Mouse (Mus musculus) gastrocnemius, postnatal 10 days (tissue): ENCODE results near the gene Ric8a. TPM values are rescaled to one million over a fixed set of nuclear protein-coding genes. Genes with fewer than 3 reads are reported as not detected.

Experiments
- DNase-seq: peaks from one replicate; pipeline ENCODE4 v3.0.0; 2021; ENCODE audit warnings: mixed read lengths
- total RNA-seq, 2 experiments: library from RNA; stranded (reverse); gene quantifications; 2 replicates each; pipeline ENCODE4 v1.2.3; 2021

Gene Ric8a
- total RNA-seq, 2 experiments from 2014 or later = 19.4 to 27.7 TPM

DNA sequence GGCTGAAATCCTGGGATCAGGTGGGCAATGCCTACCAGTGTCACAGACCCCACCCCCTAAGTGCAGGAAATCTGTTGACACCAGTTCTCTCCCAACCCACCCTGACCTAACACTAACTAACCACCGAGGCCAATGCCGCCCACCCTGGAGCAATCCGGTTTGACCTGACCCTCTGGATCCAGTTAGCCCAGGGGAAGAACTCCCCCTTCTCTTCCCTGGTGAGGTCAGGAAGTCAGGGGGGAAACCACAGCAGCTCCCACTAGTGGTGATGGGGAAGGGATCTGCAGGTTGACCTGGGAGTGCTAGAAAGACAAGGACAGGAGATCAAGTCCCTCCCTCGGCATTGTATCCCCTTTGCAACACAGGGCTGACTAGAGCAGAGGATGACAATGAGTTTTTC, 11.1 kb upstream of the Ric8a start:
- no peak for DNase-seq

DNA sequence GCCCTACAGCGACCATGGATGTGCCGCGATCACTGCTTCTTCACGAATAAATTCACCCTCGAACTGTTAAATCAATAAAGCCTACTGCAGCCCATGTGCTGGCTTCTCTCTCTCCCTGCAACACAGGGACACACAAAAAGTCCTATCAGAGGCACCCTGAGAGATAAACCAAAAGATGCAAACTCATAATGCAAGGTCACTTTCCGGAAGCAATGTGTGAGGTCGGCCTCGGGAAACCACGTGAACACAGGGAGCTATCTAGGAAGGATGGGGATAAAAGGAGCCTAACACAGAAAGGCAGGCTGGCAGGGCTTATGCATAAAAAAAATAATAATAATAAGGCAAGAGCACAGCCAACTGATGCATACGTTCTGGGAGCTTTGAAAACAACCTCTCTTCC, 10.1 kb upstream of the Ric8a start:
- DNase-seq = no peak

DNA sequence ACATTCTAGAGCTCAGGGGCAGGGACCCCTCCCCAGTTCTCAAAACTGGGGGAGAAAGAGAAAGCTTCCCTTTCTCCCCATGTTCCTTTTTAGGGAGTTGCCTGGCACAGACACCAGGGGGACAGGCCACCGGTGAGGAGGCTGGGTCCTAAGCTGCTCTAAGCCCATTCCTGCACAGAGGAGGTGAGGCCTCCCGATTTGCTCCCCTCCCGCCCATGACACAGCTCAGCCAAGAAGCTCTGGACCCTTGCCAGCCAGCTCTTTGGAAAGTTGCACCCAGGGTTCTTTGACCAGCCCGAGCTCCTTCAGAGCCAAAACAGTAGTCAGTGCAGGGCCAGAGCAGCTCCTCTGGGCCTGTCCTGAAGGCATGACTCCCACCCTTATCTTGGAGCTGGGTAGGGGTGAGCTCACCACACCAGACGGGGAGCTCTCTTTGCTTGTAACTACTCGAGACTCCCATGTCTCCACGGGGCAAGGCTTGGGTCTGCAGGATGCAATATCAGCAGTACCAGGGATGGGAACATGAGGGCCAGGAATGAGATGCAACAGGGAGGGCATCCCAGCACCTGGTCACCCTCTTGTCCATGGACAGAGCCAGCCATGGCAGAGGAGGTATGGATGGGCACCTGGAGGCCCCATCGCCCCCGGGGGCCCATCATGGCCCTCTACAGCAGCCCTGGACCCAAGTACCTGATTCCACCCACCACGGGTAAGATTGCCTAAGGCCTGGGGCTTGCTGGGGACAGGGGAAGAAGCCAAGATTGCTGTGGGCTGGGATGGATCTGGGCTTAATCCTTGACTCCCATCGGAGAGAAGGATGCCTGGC, 8.8 kb upstream of the Ric8a start, which contains the start of gene Odf3:
Gene Odf3, plus strand, starts transcription at position 51 of the 826 bp plus-strand sequence.
- DNase-seq = no peak

DNA sequence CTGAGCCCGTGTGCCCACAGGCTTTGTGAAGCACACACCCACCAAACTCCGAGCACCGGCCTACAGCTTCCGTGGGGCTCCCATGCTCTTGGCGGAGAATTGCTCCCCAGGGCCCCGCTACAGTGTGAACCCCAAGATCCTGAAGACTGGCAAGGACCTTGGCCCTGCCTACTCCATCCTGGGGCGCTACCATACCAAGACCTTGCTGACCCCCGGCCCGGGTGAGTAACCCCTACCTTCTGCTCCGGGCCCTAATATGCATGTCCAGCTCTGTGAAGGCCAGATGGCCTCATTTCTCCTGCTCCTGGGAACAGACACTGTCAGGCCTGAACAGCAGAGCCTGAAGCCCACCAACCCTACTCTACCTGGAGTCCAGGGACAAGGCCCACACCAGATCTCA, 8.2 kb upstream of the Ric8a start:
- no peak for DNase-seq

DNA sequence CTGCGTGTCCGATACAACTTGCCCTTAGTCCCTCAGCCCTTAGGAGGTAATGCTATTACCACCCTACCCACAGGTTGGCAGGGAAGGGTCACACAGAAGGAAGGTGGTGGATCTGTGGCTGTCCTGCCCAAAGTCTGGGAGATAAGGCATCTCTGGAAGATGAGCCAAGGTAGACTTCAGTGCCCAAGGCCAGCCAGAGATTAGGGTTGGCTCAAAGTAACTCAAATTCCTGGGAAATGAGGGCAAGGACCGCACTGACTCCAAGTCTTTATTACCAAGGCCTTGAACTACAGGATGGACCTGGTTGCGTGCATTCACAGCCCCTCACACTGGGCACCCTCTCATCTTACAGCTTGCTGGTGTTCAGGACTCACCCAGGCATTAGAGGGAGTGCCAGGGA, 4.8 kb upstream of the Ric8a start:
- DNase-seq = no peak

DNA sequence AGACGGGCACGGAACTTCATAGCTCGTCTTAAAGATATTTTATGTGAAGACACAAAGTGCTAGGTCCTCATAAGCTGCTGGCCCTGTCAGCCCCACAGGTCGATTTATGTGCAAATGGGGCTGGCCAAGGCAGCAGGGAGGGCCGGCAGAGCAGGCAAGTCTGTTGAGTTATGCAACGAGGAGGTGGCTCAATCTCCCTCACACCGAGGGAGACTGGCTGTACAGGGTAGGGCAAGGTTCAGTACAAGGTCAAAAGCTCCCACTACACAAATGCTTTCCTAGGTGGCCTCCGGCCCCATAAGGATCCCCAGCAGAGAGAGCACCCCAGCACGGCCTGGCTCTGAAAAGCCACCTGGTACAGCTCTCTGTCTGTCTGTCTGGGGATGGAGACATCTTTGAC, 3.4 kb upstream of the Ric8a start:
- no peak for DNase-seq

DNA sequence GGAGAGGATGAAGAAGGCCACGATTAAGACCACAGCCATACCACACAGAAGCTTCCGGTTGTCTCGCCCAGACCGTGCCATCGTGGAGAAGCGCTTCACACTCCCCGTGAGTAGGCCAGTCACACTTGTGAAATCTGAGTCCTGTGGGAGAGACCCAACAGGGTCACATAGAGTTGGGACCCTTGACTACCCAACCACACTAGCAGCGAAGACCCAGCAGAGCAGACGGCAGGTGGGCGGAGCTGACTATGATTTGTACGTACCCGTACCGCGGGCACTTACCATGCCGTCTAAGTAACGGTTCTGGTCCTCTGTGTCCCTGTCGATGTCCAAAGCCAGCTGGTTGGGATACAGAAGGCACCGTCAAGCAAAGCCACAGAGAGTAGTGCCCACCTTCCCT, 2.3 kb upstream of the Ric8a start:
- DNase-seq = no peak

DNA sequence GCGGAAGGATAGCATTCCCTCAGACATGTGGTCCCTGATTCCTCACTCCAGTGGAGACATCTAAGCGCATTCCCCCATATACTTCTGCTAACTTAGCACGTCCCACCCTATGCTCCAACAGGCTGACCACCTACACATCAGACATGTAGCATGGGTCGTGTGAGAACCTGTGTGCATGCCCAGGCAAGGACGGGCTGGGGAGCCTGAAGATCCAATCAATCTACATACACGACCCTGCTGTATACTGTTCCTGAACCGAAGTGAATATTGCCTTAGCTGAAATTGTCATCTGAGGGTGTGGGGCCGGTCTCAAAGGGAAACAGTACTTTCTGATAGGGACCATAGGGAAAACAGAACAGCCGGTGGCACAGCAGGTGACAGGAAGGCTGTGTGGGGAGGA, 1.6 kb upstream of the Ric8a start:
- DNase-seq = no peak

DNA sequence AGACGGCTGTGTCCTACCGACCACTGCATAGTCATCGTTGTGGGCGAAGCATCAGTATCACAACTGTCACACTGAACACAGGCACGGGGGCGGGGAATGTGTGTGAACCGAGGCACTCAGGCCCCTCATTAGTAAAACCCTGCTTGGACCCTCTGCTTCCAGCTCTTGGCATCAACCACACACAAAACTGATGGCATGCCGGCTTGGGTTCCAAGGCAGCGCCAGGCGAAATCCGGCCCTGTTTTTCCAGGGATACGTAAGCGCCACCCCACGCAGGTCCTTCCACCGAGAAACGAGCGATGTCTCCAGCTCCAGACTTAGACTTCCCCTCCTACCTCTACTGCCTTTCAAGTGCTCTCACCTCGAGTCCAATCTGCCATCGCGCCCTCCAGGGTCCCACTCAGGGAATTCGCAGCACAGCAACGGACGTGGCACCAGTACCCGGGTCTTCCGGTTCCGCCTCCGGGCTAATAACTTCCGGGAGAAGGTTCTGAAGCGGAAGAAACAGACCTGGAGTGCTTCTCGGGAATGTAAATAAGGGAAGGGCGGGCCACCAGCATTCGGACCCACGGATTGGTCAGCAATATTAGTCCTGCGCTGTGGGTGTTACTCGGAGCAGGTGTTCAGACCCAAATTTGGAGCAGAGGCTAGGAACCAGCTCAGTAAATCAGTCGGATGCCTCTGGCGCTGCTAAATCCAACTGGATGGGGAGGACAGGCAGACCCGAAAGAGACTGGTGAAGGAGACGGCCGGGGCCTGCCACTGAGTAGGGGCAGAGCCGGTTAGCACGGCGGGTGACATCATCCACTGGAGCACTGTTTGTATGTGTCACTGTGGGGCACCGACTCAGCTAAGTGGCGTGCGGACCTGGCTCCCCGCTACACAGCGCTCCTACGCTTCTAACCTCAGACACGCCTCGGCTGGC, 635 bp upstream of the Ric8a start, which contains the start of gene Gm45785:
Gene Gm45785, minus strand, starts transcription at position 472 of the 925 bp plus-strand sequence.
- peak; percentile 71 for DNase-seq

DNA sequence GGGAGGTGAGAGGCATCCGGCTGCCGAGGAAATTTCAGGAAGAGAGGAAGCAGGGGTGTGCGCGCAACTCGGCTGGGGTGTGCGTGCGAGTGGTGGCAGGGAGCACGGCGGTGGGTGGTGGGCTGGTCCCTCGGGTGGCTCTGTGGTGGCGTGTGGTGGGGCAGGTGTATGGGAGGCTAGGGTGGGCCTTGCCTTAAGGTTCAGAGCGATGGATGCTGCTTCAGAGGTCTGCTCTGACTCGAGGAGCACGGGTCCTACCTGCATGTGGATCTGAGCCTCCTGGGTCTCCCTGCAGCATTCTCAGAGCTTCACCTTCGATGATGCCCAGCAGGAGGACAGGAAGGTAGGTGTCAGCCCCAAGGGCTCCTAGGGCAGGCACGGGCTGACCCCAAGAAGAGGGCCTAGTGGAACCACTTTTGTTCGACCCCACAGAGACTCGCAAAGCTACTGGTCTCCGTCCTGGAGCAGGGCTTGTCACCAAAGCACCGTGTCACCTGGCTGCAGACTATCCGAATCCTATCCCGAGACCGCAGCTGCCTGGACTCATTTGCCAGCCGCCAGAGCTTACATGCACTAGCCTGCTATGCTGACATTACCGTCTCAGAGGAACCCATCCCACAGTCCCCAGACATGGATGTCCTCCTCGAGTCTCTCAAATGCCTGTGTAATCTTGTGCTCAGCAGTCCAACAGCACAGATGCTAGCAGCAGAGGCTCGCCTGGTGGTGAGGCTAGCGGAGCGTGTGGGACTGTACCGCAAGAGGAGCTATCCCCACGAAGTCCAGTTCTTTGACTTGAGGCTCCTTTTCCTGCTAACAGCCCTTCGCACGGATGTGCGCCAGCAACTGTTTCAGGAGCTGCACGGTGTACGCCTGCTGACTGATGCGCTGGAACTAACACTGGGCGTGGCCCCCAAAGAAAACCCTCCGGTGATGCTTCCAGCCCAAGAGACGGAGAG, 1.1 kb downstream of the Ric8a start, which contains the start of gene Bet1l:
Gene Bet1l, minus strand, starts transcription at position 28 of the 956 bp plus-strand sequence.
- no peak for DNase-seq

DNA sequence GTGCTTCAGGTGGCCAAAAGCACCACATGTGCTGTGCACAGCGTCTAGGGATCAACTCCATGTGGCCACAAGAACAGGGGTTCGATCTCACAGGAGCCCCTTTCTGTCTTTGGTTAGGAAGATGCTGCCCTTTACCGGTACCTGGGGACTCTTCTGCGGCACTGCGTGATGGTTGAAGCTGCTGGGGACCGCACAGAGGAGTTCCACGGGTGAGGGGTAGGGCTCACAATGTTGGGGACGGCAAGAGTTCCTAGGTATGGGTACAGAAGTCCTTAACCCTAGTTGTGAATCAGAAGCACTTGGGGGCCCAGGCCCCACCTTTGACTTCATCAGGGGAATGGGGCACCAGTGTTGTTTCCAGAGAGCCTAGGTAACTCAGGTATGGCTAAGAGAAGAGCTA, 2.0 kb downstream of the Ric8a start:
- DNase-seq = no peak

DNA sequence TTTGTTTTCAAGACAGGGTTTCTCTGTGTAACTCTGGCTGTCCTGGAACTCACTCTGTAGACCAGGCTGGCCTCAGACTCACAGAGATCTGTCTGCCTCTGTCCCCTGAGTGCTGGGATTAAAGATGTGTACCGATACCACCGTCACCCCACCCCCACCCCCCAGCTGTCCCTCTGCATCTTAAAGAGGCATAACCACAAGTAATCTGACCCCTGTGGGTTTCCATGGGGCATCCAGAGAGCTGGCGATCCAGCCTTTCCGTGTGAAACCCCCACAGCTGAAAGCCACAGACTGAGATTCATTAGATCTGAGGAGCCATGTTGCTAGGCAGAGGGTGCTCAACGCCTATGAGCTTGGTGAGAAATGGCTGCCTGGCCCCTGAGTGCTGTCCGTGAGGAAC, 3.2 kb downstream of the Ric8a start:
- no peak for DNase-seq

DNA sequence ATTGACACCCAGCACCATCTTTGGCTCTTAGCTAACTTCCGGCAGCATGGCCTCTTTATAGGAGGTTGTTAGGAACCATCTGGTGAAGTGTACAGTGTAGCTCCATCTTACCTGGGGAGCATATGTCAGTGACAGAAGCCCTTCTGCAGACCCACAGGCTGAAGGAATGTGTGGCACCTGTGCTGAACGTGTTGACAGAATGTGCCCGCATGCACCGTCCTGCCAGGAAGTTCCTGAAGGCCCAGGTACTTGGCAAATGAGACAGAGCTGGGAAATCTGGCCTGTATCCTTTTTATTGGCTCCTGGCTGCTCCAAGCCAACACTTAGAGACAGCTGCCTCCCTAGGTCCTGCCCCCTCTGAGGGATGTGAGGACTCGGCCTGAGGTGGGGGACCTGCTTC, 4.0 kb downstream of the Ric8a start:
- DNase-seq = no peak

DNA sequence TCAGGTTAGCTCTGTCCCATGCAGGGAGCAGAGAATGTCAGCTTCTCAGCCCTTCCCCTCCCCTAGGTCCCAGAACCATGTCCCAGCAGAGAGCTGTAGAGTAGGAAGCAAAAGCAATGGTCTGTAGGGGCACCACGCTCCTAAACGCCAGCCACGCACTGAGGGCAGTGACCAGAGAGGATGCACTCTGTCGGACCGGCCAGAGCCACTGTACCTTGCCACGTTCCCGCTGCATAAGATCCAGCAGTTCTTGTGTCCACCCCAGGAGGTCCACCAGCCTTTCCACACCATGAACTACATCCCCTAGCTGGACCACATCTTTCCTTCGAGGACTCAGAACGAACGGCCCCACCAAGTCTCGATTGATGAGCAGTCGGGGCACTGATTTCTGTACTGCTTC, 8.0 kb downstream of the Ric8a start:
- DNase-seq = no peak

DNA sequence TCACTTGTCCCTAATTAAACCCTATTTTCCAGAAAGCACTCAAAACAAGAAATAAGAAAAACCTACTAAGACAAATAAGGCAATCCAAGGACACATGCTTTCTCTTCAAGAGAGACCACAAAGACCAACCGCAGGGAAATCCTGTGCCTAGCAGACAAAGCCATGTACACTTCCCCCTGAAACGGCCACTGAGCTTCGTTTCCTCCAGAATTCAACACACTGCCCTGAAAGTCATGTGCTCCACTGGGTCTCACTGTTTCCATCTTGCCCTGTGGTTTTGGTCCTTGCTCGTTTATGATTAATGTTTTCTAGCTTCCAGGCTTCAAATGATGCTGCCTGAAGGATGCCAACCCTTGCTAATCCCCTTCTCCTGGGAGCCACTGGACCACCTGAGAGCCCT, 17.5 kb downstream of the Ric8a start:
- DNase-seq = no peak

DNA sequence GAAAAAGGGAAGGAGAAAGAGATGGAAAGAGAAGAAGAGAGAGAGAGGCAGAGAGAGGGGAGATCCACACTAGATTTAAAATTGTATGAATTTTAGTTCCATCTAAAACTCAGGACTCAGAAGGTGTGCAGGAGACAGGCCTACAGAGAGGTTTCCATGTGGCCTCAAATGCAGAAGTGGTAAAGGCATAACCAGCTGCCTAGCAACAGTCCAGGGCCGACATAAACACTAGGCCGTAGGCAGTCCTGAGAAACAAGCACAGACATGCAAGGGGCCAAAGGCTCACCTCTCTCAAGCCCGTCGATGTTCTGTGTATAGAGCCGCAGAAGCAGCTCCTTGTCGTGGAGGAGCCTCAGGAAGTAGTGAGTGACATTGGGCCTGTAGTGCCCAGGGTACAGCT, 20.6 kb downstream of the Ric8a start:
- DNase-seq = no peak

DNA sequence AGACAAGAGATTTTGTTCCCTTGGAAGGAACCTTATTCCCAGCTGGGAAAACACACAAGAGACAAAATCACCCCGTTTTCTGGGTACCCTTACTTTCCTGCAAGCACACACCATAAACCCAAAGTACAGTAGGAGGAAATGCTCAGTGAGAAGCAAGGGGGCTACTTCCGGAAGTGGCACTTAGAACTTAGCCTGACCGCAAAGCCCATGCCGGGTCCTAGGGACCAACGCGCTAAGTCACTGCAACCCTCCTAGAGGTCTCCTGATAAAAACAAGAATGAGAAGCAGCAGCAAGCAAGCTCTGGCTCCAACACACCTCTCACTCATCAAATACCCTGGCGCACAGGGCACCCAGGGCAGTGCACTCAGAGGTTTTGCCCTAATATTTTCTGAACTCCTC, 22.6 kb downstream of the Ric8a start:
- DNase-seq = no peak

DNA sequence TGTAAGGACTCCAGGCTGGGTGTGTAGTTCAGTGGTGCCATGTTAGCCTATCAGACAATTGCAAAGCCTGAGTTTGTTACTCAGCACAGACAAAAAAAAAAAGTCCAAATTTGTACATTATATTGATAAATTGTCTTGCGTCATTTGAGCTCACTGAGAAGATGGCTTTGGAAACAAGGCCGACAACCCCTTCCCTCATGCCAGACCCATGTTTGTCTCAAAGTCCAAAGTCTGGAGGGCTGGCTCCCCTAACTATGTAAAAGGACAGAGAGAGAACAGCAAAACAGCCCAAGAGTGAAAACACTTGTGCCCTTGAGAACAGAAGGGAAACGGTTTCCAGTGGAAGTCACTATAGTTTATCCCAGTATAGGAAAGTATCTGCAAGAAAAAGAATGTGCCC, 23.7 kb downstream of the Ric8a start:
- no peak for DNase-seq

DNA sequence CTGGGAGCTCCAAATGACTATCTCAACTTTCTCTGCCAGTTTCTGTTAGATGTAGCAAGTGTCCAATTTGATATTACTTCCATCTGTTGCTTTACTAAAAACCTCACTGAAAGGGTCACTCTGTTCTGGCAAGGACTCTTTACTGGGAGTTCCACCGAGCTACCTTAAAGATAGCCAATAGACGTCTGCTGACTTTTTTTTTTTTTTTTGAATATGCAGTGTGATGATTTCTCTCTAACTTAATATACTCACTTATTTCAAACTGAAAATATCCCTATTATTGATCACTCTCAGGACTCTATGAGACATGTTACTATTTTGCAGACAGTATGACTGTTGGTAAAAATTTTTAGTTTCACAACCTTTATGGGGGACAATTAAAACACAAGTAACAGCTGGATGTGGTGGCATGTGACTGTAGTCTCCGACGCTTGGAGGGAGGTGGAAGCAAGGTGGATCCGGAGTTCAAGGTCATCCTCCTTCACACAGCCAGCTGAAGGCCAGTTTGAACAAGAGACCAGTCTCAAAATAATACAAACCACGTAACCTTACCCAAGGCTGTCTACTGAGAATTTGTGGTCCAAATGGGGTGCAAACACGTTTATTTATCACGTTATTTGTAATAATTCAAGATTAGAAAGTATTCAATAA, 24.2 kb downstream of the Ric8a start:
- DNase-seq = no peak

DNA sequence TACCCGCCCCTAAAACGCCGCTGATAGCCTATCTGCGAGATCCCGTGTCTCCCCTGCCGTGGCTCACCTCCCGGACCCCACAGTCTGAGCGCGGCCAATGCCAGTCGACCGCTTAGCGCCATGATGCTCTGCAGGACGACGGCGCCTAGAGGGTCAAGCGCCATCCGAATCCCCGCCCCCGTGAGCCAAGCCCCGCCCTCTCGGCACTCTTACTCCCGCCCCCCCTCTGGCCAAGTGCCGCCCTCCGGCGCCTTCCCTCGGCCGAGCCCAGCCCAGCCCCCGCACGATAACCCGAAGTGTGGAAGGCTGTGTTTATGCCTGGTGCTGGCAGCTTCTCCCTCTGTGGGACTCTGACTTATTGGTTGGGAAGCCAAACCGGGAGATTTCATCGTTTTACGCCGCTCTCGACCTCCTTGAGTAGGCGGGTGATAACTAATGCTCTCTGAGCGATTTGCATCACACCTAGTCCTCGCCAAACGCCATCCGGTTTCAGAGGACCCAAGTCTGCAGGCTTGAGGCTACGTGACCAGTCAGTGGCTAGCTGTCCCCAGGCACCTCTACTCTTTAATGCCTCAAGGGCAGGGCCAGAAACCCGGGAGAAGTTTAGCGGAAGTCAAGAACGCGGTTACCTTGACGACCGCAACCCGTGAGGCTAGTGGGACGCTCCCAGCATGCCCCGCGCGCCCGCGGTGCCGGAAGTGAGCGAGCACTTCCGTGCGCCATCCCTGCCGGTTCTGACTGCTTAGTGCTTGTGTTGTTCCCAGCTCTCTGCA, 25.1 kb downstream of the Ric8a start, which contains the start of the genes Psmd13 and Sirt3:
Gene Psmd13, plus strand, starts transcription at position 273 of the 773 bp plus-strand sequence.
Gene Sirt3, minus strand, starts transcription at position 614 of the 773 bp plus-strand sequence.
- peak; percentile 98 for DNase-seq

DNA sequence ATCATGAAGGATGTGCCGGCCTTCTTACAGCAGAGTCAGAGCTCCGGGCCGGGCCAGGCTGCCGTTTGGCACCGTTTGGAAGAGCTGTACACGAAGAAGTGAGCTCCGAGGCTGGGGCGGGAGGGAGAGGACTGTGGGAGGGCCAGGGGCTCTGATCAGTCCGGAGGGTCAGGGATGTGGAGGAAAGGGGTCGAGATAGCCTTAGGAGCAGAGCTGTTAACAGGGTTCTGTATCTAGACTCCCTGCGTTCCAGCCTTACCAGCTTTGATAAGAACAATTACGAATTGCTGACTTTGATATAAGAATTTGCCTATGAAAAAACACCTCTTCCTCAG, 25.7 kb downstream of the Ric8a start:
- DNase-seq = no peak
